Mouse (Mus musculus): ENCODE results near the gene Aff4.
"Not testable (repeated sequence)": the region's sequence is repeated elsewhere in the genome, so short reads cannot be mapped to it uniquely, and the experiment has no call there.

Aff4 gene

DNA sequence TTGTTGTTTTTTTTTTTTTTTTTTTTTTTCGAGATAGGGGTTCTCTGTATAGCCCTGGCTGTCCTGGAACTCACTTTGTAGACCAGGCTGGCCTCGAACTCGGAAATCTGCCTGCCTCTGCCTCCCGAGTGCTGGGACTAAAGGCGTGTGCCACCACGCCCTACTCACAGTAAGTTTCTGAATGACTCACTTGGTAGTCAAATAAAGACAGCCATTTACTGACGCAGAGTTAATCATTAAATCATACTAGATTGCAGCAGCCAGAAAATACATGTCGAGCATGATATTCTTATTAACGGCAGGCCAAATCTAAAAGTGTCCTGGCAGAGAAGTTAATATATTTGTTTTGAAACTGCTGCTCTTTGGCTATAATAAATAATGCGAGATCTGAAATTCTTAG is 9.6 kb upstream of the Aff4 start:
- DNase-seq: not testable (repeated sequence)

GRCm38 (mm10) chr11:53342711-53343110 is 7.9 kb upstream of the Aff4 start:
- no peak for DNase-seq

DNA sequence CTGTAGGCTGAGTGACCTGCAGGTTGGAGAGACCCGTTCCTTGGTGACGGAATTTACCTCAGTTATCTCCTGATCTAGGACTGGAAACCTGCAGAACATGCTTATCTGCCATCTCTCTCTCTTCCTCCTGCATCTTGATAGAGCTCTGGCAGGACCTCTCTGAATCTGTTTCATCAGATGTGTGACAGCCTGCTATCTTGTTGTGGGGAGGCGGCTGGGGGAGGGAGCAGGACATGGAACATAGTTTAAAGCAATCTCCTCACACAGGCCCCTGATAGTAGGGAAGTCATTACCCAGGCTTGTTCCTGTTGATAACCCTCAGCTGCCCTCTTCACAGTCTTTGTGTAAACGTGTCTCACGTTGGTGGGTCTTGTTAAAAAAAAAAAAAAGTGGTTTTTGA is 5.3 kb upstream of the Aff4 start:
- peak; percentile 18 for DNase-seq

- no peak for DNase-seq
These were observed 4.9 kb upstream of the Aff4 start for GRCm38 (mm10) chr11:53345738-53346137.

GRCm38 (mm10) chr11:53351224-53351942 is 750 bp downstream of the Aff4 start:
- peak; percentile 72 for DNase-seq

DNA sequence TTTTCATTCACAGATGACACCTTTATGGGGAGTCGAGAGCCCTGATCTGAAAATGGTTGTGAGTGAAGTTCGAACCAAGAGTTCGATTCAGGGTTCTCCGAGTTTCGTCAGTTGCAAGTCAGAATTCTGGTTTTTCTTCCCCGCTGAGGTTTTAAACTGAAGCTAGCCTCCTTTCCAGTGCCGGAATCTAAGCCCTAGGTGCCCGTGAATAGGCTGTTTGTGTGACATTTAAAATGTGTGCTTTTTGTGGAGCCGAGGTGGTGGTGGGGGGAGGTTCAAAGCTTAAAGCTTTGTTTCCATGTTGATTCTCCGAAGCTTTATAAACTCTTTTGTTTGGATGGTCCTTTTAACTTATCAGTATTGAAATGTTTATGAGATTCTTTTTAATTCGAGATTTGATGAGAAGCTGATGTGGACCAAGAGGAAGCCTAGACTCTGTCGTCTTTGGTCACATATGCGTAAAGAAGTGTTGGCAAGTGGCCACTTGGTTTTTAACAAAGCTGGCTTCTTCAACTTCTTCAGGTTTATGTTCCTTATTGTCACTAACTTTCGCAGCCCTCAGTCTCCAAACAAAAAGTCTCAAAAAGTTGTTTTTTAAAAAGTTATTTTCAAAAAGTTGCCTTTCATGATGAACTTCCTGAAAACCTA is 1.4 kb downstream of the Aff4 start:
- peak; percentile 21 for DNase-seq

DNA sequence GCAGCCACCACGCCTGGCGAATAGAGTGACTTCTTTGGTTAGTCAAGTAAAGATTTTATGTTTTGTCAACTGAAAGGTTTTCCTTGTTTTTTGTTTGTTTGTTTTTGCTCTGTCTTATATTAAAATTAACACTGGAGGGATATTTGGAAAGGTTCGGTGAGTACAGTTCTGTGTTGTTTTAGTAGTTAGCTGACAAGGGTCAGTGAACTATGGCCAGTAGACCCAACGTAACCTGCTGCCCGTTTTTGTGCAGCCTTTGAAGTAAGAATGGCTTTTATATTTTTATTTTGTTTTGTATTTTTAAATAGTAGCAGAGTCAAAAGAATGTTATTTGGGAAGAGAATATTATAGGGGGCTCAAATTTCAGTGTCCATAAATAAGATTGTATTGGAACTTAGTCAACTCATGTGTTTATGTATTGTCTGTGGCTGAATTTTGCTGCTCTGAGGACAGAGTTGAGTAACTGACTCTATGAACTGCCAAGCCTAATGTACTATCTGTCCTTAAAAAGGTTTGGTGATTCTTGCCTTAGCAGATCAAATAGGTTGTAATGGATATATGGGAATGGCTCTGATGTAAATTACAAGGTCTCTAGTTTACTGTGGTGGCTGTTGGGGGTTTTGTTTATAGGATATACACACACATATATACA is 8.0 kb downstream of the Aff4 start:
- DNase-seq: no peak

DNA sequence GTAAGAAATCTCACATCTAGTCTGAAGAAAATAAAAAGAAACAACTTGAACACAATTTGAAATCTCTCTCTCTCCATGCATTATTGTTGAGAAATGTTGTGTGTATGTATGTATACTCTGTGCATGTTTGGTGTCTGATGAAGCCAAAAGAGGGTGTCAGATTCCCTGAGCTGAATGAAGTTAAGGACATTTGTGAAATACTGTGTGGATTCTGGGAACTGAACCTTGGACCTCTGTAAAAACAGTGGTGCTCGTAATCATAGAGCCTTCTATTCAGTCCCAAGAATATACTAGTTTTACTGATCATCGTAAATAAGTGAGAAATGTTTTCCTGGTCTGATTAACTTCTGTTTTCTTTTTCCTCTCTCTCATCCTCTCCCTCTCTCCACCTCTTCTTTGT is 16.4 kb downstream of the Aff4 start:
- no peak for DNase-seq

- DNase-seq: no peak
These were observed 28.3 kb downstream of the Aff4 start for GRCm38 (mm10) chr11:53378918-53379317.

- DNase-seq: no peak
These were observed 33.3 kb downstream of the Aff4 start for GRCm38 (mm10) chr11:53383758-53384428.

GRCm38 (mm10) chr11:53393856-53394255 is 43.2 kb downstream of the Aff4 start:
- no peak for DNase-seq

DNA sequence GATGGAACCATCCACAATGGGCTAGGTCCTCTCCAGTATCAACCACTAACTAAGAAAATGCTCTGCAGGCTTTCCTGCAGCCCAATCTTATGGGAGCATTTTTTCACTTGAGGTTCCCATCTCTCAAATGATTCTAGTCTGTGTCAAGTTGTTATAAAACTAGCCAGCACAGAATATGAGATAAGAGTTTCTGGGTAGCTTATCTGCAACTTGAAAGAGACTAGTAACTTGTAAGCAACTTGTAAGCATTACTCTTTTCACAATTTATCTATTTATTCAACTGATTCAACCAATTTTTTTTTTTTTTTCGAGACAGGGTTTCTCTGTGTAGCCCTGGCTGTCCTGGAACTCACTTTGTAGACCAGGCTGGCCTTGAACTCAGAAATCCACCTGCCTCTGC is 53.0 kb downstream of the Aff4 start:
- no peak for DNase-seq

DNA sequence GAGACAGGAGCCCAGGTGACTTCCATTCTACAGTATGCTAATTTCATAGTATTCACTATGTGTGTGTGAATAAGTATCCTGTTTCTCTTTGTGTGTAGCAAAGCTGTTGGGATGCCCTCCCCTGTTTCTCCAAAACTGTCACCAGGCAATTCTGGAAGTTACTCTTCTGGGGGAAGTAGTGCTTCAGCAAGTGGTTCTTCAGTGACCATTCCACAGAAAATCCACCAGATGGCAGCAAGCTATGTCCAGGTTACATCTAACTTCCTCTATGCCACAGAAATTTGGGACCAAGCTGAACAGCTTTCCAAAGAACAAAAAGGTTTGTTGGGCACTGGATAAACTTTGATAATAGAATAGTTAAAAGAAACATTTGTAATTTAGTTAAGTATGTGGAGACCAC is 61.1 kb downstream of the Aff4 start:
- no peak for DNase-seq

GRCm38 (mm10) chr11:53413871-53414270 is 63.2 kb downstream of the Aff4 start:
- DNase-seq: no peak

DNA sequence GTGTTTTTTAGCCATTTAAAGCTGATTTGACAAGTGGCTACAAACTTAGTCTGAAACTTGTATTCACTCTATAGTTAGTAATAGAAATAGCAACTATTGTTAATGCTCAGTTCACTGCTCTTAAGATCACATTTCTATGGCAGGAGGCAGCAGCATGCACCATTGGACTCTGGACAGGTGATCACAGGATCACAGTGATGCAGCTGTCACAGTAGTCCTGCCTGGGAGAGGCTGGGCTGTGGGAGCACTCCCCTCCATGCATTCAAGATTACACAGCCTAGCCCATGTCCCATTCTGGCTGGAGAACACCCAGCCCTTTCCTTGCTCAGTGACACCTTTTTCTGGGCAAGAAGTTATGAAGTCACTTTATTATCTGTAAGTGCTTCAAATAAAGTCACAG is 67.4 kb downstream of the Aff4 start:
- no peak for DNase-seq

DNA sequence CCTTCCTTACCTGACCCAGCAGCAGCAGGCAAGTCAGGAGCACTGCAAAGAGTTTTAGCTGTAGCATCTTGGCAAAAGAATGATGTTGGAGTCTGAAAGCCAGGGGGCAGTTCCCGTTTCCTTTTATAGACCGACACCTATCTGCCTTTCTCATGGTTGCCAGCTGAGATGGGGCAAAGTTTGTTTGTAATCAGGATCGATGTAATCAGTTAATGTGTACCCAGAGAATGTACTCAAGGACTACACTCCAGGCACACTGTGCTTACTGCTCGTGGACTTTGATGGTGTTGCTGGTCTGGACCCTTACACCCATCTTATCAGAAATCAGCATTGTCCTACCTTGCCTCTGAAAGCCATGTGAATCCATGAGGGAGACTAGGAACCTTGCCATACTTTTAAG is 72.4 kb downstream of the Aff4 start, which contains the start of gene Leap2:
Leap2 (minus strand) TSS at position 135 of the 400 bp plus-strand sequence.
- DNase-seq: no peak

GRCm38 (mm10) chr11:53424826-53425225 is 74.2 kb downstream of the Aff4 start:
- peak; percentile 33 for DNase-seq

GRCm38 (mm10) chr11:53425251-53425650 is 74.6 kb downstream of the Aff4 start:
- DNase-seq: no peak

GRCm38 (mm10) chr11:53425711-53426255 is 75.2 kb downstream of the Aff4 start:
- no peak for DNase-seq

- DNase-seq: not testable (repeated sequence)
These were observed 76.3 kb downstream of the Aff4 start for GRCm38 (mm10) chr11:53426914-53427313.

DNA sequence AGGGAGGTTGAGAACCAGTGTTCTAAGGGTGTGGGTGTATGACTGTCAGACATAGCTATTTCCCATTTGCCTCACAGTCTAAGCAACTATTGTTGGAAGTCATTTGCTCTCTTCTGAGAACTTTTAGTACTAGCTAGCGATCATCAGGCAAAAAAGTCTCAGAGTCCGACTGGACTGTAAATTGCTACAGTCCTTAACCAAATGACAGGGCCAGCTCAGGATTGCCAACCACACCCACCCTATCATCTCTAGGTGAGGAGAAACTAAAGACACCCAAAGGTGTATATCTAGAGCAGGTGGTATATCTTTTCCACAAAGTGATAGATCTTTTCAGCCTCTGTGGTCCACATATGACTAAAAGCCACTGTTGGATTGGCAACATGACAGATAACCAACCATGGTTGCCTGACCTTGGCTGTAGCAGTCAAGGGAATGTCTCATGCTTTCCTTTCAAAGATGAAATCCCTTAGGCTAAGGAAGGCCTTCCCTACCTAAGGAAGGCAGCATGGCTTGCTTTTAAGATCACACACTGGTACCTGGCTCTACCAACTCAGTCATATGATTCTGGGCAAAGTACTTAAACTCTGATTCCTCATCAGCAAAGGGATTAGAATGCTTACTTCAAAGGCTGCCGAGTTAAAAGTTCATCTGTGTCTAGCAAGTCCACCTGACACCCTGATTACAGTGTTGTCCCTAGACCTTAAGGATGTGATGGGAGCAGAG is 77.5 kb downstream of the Aff4 start:
- no peak for DNase-seq

- DNase-seq: no peak
These were observed 78.1 kb downstream of the Aff4 start for GRCm38 (mm10) chr11:53428716-53429057.

DNA sequence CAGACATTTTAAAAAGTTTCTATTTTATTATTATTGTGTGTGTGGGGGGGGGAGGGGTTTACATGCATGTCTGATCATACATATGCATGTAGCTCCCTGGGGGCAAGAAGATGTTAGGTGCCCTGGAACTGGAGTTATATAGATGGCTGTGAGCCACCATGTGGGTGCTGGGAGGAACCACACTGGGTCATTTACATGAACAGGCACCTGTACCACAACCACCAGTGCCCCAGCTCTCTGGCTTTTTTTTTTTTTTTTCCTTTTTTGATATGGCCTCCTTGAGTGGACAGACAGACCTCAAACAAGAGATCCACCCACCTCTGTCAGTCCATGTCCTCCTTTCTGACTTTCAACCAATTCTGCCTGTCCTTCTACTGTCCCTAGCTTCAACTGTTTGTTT is 78.5 kb downstream of the Aff4 start:
- DNase-seq: no peak
